Mouse (Mus musculus): ENCODE measurements around the gene Babam2. TPM values are rescaled to one million over a fixed set of nuclear protein-coding genes. Genes with fewer than 3 reads are reported as not detected.

The Babam2 gene
- polyA plus RNA-seq, 1 experiment: 92.8 TPM

DNA sequence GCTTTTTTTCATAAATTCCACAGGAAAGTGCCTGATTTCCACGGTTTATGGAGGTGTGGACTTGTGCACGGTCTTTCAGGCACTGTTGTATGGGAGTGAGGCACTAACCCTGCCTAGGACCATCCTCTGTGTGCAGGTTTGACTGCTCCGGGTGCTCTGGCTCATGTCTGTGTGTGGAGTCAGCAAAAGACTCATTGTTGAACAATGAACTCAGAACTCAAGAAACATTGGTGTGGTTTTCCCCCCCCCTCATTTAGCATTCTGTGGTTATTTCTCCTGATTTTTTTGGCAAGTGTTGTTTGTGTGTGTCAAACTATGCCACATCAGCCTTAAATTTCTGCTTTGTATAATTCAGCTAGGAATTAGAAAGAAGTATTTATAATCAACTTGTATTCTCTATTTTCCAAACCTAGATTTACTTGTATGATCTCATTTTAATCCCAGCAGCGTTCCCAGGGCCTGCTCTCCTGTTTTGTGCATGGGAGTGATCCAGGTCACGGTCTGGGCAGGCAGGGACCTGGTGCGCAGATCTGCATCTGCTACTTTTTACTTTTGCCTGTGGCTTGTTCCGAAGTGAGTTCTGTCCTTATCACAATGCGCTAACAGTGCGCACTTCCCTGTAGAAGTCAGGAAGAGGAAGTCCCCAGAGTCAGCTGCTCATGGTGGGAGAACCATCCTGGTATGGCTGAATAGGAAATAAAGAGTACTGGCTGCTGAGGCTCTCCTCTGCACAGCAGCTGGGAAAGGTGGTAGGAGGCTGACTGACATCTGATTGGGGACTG lies 61.0 kb downstream of the Babam2 start:
- H3K4me1 ChIP-seq (ENCODE audit: control insufficient read depth, insufficient read depth, low read length): no peaks in the 10 kb centered on the region

DNA sequence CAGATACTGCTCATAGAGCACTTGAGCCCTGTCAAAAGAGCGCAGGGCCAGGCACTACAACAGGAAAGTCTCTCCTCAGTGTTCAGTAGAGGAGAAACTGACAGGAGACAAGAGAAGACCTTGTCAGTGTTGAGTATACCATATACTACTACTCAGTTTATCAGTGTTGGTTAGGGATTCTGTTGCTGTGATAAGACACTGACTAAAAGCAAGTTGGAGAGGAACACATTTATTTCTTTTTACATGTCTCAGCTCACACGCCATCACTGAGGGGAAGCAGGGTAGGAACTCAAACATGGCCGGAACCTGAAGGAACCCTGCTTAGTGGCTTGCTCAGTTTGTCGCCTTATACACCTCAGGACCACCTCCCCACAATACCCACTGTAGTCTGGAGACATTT lies 64.4 kb downstream of the Babam2 start:
- Histone ChIP-seq H3K9me3 (replicated peaks; ENCODE audit: control insufficient read depth, insufficient read depth, low read length, poor library complexity, severe bottlenecking) (no peaks in the 10 kb centered on the region), H3K27ac (ENCODE audit: insufficient read depth, low read length) (no peak overlapping the region), H3K36me3 (ENCODE audit: control insufficient read depth, insufficient read depth, low read length, poor library complexity, severe bottlenecking) (no peaks in the 10 kb centered on the region), H3K4me1 (ENCODE audit: control insufficient read depth, insufficient read depth, low read length) (no peaks in the 10 kb centered on the region), H3K9ac (ENCODE audit: low read depth, poor library complexity, severe bottlenecking) (no peak overlapping the region), H3K4me3 (ENCODE audit: low read depth, low read length) (no peak overlapping the region), H3K27me3 (ENCODE audit: control insufficient read depth, insufficient read depth, low read length, poor library complexity, severe bottlenecking) (no peaks in the 10 kb centered on the region)
- TF ChIP-seq EP300 (IDR thresholded peaks at IDR 0.05; ENCODE audit: insufficient read depth, low read depth, low read length): no peak
- no peak for TF ChIP-seq CTCF (IDR thresholded peaks at IDR 0.05; ENCODE audit: low read depth, low read length)
- no peak for TF ChIP-seq POLR2A (IDR thresholded peaks at IDR 0.05; ENCODE audit: insufficient read depth, low read length)

More for the DNA sequence above, 61.0 kb downstream of the Babam2 start:
- no peak overlapping the region for H3K4me3 ChIP-seq (ENCODE audit: low read depth, low read length)
- no peaks in the 10 kb centered on the region for H3K27me3 ChIP-seq (ENCODE audit: control insufficient read depth, insufficient read depth, low read length, poor library complexity, severe bottlenecking)
- H3K9me3 ChIP-seq (replicated peaks; ENCODE audit: control insufficient read depth, insufficient read depth, low read length, poor library complexity, severe bottlenecking): peaks cover 11% of the 10 kb centered on the region
- no peaks in the 10 kb centered on the region for H3K36me3 ChIP-seq (ENCODE audit: control insufficient read depth, insufficient read depth, low read length, poor library complexity, severe bottlenecking)
- TF ChIP-seq CTCF (IDR thresholded peaks at IDR 0.05; ENCODE audit: low read depth, low read length) (no peak), POLR2A (IDR thresholded peaks at IDR 0.05; ENCODE audit: insufficient read depth, low read length) (no peak), EP300 (IDR thresholded peaks at IDR 0.05; ENCODE audit: insufficient read depth, low read depth, low read length) (no peak)
- no peak overlapping the region for H3K27ac ChIP-seq (ENCODE audit: insufficient read depth, low read length)
- no peak overlapping the region for H3K9ac ChIP-seq (ENCODE audit: low read depth, poor library complexity, severe bottlenecking)

DNA sequence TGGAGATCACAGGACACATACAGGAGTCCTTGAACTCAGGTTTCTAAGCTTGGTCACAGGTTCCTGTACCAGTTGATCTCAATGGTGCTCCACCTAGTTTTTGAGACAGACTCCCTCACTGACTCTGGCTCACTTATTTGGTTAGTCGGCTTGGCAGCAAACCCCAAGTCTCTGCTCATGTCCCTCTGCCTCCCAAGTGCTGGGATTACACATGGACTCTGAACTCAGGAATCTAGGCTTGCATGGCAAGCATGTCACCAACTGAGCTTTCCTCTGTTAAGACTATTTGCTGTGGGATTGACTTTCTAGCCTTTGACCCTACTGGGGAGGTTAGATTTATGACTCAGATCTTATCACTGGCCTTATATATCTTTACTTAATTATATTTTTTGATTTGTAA lies 65.3 kb downstream of the Babam2 start:
- TF ChIP-seq CTCF (IDR thresholded peaks at IDR 0.05; ENCODE audit: low read depth, low read length) (no peak), POLR2A (IDR thresholded peaks at IDR 0.05; ENCODE audit: insufficient read depth, low read length) (no peak), EP300 (IDR thresholded peaks at IDR 0.05; ENCODE audit: insufficient read depth, low read depth, low read length) (no peak)
- Histone ChIP-seq H3K9ac (ENCODE audit: low read depth, poor library complexity, severe bottlenecking) (no peak overlapping the region), H3K36me3 (ENCODE audit: control insufficient read depth, insufficient read depth, low read length, poor library complexity, severe bottlenecking) (no peaks in the 10 kb centered on the region; the same call in 1 of the 2 replicates)

DNA sequence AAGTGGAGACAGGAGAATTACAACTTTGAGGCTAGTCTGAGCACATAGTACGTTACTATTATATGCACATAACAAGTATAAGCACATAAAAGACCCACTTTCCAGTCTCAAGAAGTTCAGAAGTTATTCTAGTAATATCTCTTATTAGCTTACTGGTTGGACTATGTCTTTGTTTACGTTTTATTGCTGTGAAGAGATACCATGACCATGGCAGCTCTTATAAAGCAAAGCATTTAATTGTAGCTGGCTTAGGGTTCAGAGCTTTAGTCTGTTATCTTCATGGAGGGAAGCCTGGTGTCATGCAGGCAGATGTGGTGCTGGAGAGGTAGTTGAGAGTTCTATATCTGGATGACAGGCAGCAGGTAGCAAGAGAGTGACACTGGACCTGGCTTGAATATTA lies 68.3 kb downstream of the Babam2 start:
- H3K36me3 ChIP-seq (ENCODE audit: control insufficient read depth, insufficient read depth, low read length, poor library complexity, severe bottlenecking): no peaks in the 10 kb centered on the region; the same call in 1 of the 2 replicates
- no peak overlapping the region for H3K9ac ChIP-seq (ENCODE audit: low read depth, poor library complexity, severe bottlenecking)
- H3K4me1 ChIP-seq (ENCODE audit: control insufficient read depth, insufficient read depth, low read length): no peaks in the 10 kb centered on the region
- TF ChIP-seq POLR2A (IDR thresholded peaks at IDR 0.05; ENCODE audit: insufficient read depth, low read length): no peak
- no peak for TF ChIP-seq CTCF (IDR thresholded peaks at IDR 0.05; ENCODE audit: low read depth, low read length)
- TF ChIP-seq EP300 (IDR thresholded peaks at IDR 0.05; ENCODE audit: insufficient read depth, low read depth, low read length): no peak
- no peaks in the 10 kb centered on the region for H3K27me3 ChIP-seq (ENCODE audit: control insufficient read depth, insufficient read depth, low read length, poor library complexity, severe bottlenecking)
- H3K4me3 ChIP-seq (ENCODE audit: low read depth, low read length): no peak overlapping the region
- no peaks in the 10 kb centered on the region for H3K9me3 ChIP-seq (replicated peaks; ENCODE audit: control insufficient read depth, insufficient read depth, low read length, poor library complexity, severe bottlenecking)
- no peak overlapping the region for H3K27ac ChIP-seq (ENCODE audit: insufficient read depth, low read length)

More for the DNA sequence above, 65.3 kb downstream of the Babam2 start:
- Histone ChIP-seq H3K9me3 (replicated peaks; ENCODE audit: control insufficient read depth, insufficient read depth, low read length, poor library complexity, severe bottlenecking) (no peaks in the 10 kb centered on the region), H3K27ac (ENCODE audit: insufficient read depth, low read length) (no peak overlapping the region), H3K4me3 (ENCODE audit: low read depth, low read length) (no peak overlapping the region), H3K4me1 (ENCODE audit: control insufficient read depth, insufficient read depth, low read length) (no peaks in the 10 kb centered on the region), H3K27me3 (ENCODE audit: control insufficient read depth, insufficient read depth, low read length, poor library complexity, severe bottlenecking) (no peaks in the 10 kb centered on the region)

DNA sequence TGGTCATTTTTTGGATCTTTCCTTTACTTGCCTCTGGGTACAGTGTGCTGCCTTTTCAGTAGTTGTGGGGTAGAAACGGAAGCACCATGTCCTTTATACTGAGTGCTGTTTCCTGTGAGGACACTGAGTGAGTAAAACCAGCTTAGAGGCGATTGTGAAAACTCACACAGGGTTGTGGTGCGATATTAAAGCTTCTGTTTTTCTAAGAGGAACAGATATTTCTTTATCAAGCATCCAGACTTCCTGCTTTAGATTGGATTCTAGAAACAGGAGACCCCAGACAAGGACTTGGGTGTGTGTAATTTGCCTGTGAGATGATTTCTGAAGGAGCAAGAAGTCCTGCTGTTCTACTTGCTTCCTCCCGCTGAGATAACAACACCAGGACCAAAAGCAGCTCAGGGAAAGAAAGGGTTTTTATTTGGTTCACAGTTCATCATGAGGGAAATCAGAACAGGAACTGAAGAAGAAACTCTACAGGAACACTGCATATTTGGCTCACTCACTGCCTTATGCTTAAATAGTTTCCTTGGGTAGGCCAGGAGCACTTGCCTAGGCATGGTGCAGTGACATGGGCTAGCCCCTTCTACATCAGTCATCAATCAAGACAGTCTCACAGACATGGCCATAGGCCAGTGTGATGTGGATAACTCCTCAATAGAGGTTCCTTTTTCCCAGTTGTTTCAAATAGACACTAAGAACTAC lies 69.5 kb downstream of the Babam2 start:
- no peak overlapping the region for H3K27ac ChIP-seq (ENCODE audit: insufficient read depth, low read length)
- no peak overlapping the region for H3K4me3 ChIP-seq (ENCODE audit: low read depth, low read length)
- no peaks in the 10 kb centered on the region for H3K27me3 ChIP-seq (ENCODE audit: control insufficient read depth, insufficient read depth, low read length, poor library complexity, severe bottlenecking)
- no peaks in the 10 kb centered on the region; the same call in 1 of the 2 replicates for H3K36me3 ChIP-seq (ENCODE audit: control insufficient read depth, insufficient read depth, low read length, poor library complexity, severe bottlenecking)
- no peaks in the 10 kb centered on the region for H3K4me1 ChIP-seq (ENCODE audit: control insufficient read depth, insufficient read depth, low read length)
- TF ChIP-seq EP300 (IDR thresholded peaks at IDR 0.05; ENCODE audit: insufficient read depth, low read depth, low read length): no peak
- TF ChIP-seq CTCF (IDR thresholded peaks at IDR 0.05; ENCODE audit: low read depth, low read length): no peak
- TF ChIP-seq POLR2A (IDR thresholded peaks at IDR 0.05; ENCODE audit: insufficient read depth, low read length): no peak
- no peaks in the 10 kb centered on the region for H3K9me3 ChIP-seq (replicated peaks; ENCODE audit: control insufficient read depth, insufficient read depth, low read length, poor library complexity, severe bottlenecking)
- no peak overlapping the region; the same call in 1 of the 2 replicates for H3K9ac ChIP-seq (ENCODE audit: low read depth, poor library complexity, severe bottlenecking)

DNA sequence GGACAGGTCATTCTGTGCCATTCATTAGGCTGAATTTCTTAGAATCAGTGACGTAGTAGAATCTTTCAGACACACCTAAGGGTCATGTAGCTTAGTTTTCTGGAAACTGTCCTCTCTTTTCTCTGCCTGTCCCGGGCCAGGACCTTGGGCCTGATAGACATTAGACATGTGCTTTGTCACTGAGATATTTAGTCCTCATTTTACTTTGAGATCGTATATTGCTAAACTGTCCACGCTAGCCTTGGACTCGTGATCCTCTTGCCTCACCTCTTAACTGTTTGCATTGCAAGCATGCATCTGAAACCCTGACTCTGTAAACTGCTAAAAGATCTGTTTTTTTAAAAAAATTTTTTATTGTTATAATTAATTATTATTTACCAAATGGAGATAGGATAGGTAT lies 74.0 kb downstream of the Babam2 start:
- Histone ChIP-seq H3K4me1 (ENCODE audit: control insufficient read depth, insufficient read depth, low read length) (no peaks in the 10 kb centered on the region), H3K9me3 (replicated peaks; ENCODE audit: control insufficient read depth, insufficient read depth, low read length, poor library complexity, severe bottlenecking) (no peaks in the 10 kb centered on the region), H3K4me3 (ENCODE audit: low read depth, low read length) (no peak overlapping the region), H3K27me3 (ENCODE audit: control insufficient read depth, insufficient read depth, low read length, poor library complexity, severe bottlenecking) (no peaks in the 10 kb centered on the region), H3K9ac (ENCODE audit: low read depth, poor library complexity, severe bottlenecking) (no peak overlapping the region), H3K36me3 (ENCODE audit: control insufficient read depth, insufficient read depth, low read length, poor library complexity, severe bottlenecking) (no peaks in the 10 kb centered on the region; the same call in 1 of the 2 replicates), H3K27ac (ENCODE audit: insufficient read depth, low read length) (no peak overlapping the region)
- no peak for TF ChIP-seq POLR2A (IDR thresholded peaks at IDR 0.05; ENCODE audit: insufficient read depth, low read length)
- TF ChIP-seq CTCF (IDR thresholded peaks at IDR 0.05; ENCODE audit: low read depth, low read length): no peak
- TF ChIP-seq EP300 (IDR thresholded peaks at IDR 0.05; ENCODE audit: insufficient read depth, low read depth, low read length): no peak
